Mouse (Mus musculus): Measurements from ENCODE around the gene Mkln1.

Gene Mkln1

GRCm38 (mm10) chr6:31399206-31399549 lies 643 bp downstream of the Mkln1 start:
- DNase-seq (ENCODE audit: low spot score): no peak

GRCm38 (mm10) chr6:31399566-31399965 lies 1.0 kb downstream of the Mkln1 start:
- DNase-seq (ENCODE audit: low spot score): peak; percentile 30

GRCm38 (mm10) chr6:31411017-31411416 lies 12.5 kb downstream of the Mkln1 start:
- no peak for DNase-seq (ENCODE audit: low spot score)

- no peak for DNase-seq (ENCODE audit: low spot score)
These were observed 14.0 kb downstream of the Mkln1 start for GRCm38 (mm10) chr6:31412487-31412886.

- no peak for DNase-seq (ENCODE audit: low spot score)
These were observed 15.0 kb downstream of the Mkln1 start for GRCm38 (mm10) chr6:31413556-31413955.

GRCm38 (mm10) chr6:31414303-31414702 lies 15.8 kb downstream of the Mkln1 start:
- no peak for DNase-seq (ENCODE audit: low spot score)

- no peak for DNase-seq (ENCODE audit: low spot score)
These were observed 26.9 kb downstream of the Mkln1 start for GRCm38 (mm10) chr6:31425428-31425827.

- no peak for DNase-seq (ENCODE audit: low spot score)
These were observed 38.7 kb downstream of the Mkln1 start for GRCm38 (mm10) chr6:31437264-31437663.

- no peak for DNase-seq (ENCODE audit: low spot score)
These were observed 46.7 kb downstream of the Mkln1 start for GRCm38 (mm10) chr6:31445258-31445657.

- DNase-seq (ENCODE audit: low spot score): no peak
These were observed 55.2 kb downstream of the Mkln1 start for GRCm38 (mm10) chr6:31453735-31454134.

GRCm38 (mm10) chr6:31455376-31455775 lies 56.8 kb downstream of the Mkln1 start:
- no peak for DNase-seq (ENCODE audit: low spot score)

- no peak for DNase-seq (ENCODE audit: low spot score)
These were observed 58.5 kb downstream of the Mkln1 start for GRCm38 (mm10) chr6:31456988-31457387.

- DNase-seq (ENCODE audit: low spot score): no peak
These were observed 70.9 kb downstream of the Mkln1 start for GRCm38 (mm10) chr6:31469431-31469830.

- no peak for DNase-seq (ENCODE audit: low spot score)
These were observed 79.7 kb downstream of the Mkln1 start for GRCm38 (mm10) chr6:31478221-31478620.

- DNase-seq (ENCODE audit: low spot score): peak; percentile 33
These were observed 81.5 kb downstream of the Mkln1 start for GRCm38 (mm10) chr6:31480008-31480407.

GRCm38 (mm10) chr6:31486601-31487000 lies 88.1 kb downstream of the Mkln1 start:
- no peak for DNase-seq (ENCODE audit: low spot score)

- DNase-seq (ENCODE audit: low spot score): no peak
These were observed 91.4 kb downstream of the Mkln1 start for GRCm38 (mm10) chr6:31489950-31490349.

GRCm38 (mm10) chr6:31495122-31495731 lies 96.7 kb downstream of the Mkln1 start:
- no peak for DNase-seq (ENCODE audit: low spot score)

GRCm38 (mm10) chr6:31496227-31496626 lies 97.7 kb downstream of the Mkln1 start:
- no peak for DNase-seq (ENCODE audit: low spot score)

- no peak for DNase-seq (ENCODE audit: low spot score)
These were observed 101.3 kb downstream of the Mkln1 start for GRCm38 (mm10) chr6:31499836-31500235.

GRCm38 (mm10) chr6:31500260-31500659 lies 101.7 kb downstream of the Mkln1 start:
- DNase-seq (ENCODE audit: low spot score): no peak

- no peak for DNase-seq (ENCODE audit: low spot score)
These were observed 102.2 kb downstream of the Mkln1 start for GRCm38 (mm10) chr6:31500691-31501090.

- no peak for DNase-seq (ENCODE audit: low spot score)
These were observed 104.1 kb downstream of the Mkln1 start for GRCm38 (mm10) chr6:31502614-31503013.

- DNase-seq (ENCODE audit: low spot score): no peak
These were observed 115.2 kb downstream of the Mkln1 start for GRCm38 (mm10) chr6:31513726-31514125.

Data from yolk sac, embryonic 10.5 days (tissue).